Mouse (Mus musculus) kidney, adult 2 months (tissue): ENCODE measurements at regions not wholly inside any gene's neighbourhood (a gene's known extent, or its start where the extent isn't known, plus 50 kb on each side); places are given as distances from the start of the nearest gene placed in this dataset.

ENCODE experiments used
- CTCF ChIP-seq: fragments of 200-500 bp; conservative IDR thresholded peaks from 2 replicates; pipeline ENCODE4 v1.5.1; 2011; ENCODE audit warnings: low read depth, mild to moderate bottlenecking, control low read depth, low read length, moderate library complexity, mixed read lengths; ENCODE audit not compliant: insufficient read depth, insufficient read length
- POLR2A ChIP-seq: fragments of 200-500 bp; IDR thresholded peaks from one replicate; pipeline ENCODE4 v1.6.1; 2011; ENCODE audit warnings: low read depth, low read length, control low read depth

DNA sequence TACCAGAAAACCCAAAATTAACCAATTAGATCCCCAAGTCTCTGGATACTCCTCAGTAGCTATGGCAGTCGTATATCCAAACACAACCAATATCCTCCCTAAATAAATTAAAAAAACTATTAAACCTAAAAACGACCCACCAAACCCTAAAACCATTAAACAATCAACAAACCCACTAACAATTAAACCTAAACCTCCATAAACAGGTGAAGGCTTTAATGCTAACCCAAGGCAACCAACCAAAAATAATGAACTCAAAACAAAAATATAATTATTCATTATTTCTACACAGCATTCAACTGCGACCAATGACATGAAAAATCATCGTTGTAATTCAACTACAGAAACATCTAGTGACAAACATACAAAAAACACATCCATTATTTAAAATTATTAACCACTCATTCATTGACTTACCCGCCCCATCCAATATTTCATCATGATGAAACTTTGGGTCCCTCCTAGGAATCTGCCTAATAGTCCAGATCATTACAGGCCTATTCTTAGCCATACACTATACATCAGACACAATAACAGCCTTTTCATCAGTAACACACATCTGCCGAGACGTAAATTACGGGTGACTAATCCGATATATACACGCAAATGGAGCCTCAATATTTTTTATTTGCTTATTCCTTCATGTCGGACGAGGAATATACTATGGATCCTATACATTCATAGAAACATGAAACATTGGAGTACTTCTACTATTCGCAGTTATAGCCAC, 830.1 kb upstream of the Tyrp1 start:
- TF ChIP-seq CTCF: no peak
- TF ChIP-seq POLR2A: no peak
